Mouse (Mus musculus): ENCODE measurements around the gene Prkch.
"Not testable (repeated sequence)": the region's sequence is repeated elsewhere in the genome, so short reads cannot be mapped to it uniquely, and the experiment has no call there.

Prkch gene

DNA sequence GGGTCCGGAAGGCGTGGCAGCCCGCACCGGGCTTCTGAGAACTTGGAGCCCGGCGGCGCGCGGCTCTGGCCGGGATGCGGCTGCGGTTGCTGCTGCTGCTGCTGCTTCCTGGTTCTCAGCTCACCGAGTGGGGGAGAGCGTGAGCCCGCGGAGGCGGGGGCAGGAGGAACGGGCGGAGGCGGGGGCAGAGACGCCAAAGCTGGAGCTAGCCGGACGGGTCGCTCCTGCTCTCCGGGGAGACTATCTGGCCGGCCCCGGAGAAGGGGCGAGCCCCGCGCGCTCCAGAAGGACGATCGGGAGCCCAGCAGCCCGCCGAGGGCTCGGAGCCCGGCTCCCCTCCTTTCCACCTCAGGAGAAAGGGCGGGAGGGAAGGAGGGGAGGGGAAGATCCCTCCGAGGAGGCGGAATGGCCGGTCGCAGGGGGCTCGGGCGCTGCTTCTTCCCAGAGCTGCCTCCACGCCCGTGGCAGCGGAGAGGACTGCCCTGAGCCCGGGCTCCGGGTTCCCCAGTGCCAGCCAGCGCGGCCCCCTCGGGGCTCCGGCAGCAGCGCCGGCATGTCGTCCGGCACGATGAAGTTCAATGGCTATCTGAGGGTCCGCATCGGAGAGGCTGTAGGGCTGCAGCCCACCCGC is at the start of gene Prkch:
TSS of gene Prkch (plus strand) at position 187 of the 631 bp plus-strand sequence.
- DNase-seq (ENCODE audit: low spot score in 2 of 2), result peak; percentile 71 to 79

DNA sequence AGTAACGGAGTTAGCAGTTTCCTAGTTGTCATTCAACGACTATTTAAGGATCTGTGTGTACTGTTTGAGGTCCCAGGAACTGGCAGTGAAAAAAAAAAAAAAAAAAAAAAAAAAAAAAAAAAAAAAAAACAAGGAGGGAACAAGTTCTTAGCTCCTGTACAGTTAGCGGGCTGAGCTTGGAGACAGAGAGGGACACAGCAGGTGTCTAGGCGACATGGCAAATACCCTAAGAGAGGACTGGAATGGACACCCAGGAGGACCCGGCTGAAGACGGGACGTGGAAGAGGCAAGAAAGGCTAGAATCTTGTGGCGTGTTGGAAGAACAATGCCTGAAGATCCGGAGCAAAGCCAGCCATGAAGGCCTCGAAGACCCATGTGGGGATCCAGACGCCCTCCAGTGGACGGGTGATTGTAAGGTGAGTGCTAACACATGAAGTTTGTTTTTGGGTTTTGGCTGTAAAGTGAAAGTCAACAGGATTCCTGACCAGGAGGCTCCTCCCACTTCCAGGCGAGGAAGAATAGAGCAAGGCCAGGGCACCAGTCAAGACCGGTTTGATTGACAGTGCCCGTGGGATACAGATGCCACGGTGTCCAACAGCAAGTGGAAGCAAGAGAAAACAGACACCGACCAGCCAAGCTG is 47.0 kb upstream of the Prkch start:
- no peak for DNase-seq (ENCODE audit: low spot score in 2 of 2)

DNA sequence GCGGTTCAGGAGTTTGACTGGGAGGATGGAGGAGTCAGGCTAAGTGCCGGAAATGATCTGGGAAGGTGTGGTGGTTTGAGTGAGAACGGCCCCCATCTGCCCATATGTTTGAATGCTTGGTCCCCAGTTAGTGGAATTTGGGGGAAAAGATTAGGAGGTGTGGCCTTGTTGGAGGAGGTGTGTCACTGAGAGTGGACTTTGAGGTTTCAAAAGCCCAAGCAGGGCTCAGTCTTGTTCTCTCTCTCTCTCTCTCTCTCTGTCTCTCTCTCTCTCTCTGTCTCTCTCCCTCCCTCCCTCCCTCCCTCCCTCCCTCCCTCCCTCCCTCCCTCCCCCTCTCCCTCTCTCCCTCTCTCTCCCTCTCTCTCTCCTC is 46.5 kb upstream of the Prkch start:
- DNase-seq (ENCODE audit: low spot score in 2 of 2), result not testable (repeated sequence)

DNA sequence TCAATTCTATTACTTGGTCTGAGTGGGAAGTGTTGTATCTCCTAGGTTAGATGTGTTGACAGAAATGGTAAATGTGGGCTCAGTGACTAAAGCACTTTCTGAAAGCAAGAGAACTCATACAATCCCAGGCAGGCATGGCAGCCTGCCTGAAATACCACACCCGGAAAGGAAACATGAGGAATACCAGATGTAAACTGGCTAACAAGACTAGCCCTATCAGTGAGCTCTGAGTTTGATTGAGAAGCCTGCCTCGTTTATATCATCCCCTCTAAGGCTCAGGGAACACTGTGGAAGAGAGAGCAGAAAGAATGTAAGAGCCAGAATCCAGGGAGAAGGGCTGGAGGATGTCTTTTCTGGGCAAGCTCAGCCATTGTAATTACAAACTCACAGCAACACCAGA is 45.4 kb upstream of the Prkch start:
- no peak for DNase-seq (ENCODE audit: low spot score in 2 of 2)

DNA sequence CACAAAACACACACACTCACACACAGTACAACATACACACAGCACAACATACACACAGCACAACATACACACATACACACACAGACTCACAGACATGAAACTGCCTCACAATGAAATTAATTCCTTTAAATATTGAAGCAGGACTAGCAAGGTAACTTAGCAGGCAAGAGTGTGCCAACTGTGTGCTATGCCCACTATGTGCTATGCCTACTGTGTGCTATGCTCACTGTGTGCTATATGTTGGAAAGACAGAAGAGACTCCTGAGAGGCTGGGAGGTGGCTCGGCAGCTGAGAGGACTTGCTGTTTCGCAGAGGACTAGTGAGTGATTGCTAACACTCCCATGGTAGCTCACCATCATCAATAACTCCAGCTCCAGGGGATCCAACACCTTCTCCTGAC is 44.2 kb upstream of the Prkch start:
- DNase-seq (ENCODE audit: low spot score in 2 of 2), result no peak

DNA sequence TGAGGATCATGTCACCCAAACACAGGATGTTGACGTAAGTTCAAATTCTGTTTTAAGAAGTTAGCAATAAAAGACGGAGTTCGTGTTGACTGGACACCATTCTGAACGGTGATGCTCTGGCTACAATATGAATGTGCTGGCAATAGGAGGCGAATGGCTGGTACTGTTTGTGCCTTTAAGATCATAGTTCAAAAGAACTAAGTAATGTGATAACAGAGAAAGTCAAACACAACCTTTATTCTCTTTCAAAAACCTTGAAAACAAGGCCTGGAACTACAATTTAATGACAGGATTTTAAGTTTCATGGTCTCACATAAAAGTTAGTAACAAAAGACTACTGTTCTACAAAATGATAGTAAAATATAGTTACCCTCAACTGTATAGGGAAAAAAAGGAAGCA is 41.4 kb upstream of the Prkch start:
- DNase-seq (ENCODE audit: low spot score in 2 of 2), result no peak

DNA sequence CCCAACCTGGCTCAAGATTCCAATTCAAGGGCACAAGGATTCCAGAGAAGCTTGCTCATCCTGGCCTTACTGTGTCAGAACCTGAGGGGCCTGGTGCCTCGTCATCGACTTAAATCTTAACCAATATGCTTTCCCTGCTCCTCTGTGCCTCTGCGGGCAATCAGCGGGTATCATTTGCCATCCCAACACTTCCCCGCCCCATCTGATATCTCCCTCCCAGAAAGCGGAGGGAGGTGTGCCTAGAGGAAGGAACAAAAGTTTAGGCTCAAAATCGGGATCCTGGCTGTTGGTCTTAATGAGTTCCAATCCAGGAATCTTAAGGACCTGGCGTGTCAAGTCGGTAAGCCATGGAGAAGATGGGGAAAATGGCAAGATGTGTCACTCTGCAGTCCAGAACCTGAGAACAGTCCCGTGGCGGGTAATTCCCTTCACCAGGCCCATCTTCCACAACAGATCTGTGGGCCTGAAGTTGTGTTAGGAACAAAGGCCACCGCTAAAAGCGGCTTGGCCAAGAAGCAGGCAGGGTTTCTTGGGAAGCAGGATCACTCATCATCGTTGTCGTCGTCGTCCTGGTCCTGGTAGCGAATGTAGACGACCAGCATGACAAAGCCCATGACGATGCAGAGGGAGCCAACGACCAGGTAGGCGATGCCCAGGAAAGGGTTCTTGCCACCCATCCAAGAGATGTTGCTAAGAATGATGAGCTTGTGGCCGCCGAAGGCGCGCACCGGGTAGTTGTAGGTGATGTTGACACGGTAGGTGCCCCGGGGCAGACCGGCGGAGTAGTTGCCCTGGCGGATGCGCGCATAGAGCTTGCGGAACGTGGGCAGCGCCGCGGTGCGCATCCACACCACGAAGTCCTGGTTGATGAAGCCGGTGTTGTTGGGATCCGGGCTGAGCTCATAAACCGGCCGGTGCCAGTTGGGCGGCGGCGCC is 39.6 kb upstream of the Prkch start:
- DNase-seq (ENCODE audit: low spot score in 2 of 2), result no peak

DNA sequence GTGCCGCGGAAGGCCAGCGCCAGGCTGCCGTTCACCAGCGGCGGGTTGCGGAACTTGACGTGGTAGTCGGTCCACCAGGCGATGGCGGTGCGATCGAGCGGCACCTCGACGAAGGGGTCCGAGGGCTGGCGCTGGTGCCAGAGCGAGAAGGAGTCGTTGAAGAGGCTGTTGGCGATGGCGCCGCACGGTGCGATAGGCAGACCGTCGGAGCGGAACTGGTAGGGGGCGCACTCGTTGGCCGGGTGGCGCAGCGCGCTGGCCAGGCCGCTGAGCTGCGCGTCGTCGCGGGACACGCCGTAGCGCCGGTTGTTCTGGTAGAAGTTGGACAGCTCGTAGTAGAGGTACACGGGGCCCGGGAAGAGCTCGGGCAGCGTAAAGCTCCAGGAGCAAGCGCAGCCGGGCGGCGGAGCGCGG is 38.9 kb upstream of the Prkch start:
- no peak for DNase-seq (ENCODE audit: low spot score in 2 of 2)

DNA sequence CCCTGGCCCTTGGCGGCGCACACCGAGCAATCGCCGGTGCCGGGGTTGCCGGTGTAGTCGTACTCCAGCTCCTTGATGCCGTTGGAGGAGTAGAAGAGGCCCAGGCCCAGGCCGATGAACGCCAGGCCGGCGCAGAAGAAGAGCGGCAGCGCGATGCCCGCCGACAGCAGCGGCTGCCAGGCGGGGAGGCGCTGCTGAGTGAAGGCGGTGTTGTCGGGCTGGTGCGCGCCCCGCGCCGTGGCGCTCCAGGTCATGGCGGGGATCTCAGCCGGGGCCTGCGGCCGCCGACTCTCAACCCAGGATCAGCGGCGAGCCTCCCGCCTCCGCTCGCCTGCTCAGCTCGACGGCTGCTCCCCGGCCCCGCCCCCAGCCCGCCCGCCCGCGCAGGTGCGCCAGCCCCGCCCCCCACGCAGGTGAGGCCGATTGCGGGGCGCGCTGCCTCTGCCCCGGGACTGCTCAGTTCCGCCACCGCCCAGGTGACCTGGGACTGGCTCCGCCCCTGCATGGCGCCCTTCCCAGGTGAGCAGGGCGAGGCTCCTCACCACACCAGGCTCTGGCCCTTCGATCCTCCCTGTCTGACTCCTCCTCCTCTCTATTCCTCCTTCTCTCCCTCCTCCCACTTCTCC is 38.4 kb upstream of the Prkch start, which contains the start of gene Tmem30b:
TSS of gene Tmem30b (minus strand) at position 307 of the 626 bp plus-strand sequence.
- DNase-seq (ENCODE audit: low spot score in 2 of 2), result no peak

DNA sequence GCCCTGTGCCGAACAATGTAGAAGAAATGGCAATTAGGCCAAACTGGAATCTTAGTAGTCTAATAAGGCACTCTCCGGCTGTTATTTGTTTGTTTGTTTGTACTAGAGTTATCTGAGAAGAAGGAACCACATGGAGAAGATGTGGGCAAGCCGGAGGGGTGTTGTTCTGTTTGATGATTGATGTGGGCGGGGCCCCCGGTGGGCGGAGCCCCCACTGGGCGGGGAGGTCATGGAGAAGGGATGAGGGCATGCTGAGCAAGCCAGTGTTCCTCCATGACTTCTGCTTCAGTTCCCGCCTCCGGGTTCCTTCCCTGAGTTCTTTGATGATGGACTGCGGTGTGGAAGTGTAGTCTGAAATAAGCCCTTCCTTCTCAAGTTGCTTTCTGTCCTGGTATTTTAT is 37.0 kb upstream of the Prkch start:
- DNase-seq (ENCODE audit: low spot score in 2 of 2), result no peak

DNA sequence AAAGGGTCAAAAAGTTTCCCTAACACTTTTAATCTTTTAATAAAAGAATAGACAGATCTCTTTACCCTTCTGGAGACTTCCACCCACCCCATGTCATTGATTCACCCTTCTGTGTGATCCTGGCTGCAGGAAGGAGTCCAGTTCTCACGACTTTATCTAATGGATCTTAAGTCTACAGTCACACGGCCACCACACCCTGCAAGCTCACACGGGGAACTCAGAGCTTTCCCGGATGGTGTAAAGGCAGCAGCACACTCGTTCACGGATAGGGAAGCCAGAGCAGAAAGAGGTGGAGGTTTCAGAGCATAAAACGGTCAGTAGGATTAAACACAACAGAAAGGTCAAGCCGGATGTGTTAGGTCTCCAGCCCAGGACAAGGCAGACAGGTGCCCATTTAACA is 36.3 kb upstream of the Prkch start:
- no peak for DNase-seq (ENCODE audit: low spot score in 2 of 2)

DNA sequence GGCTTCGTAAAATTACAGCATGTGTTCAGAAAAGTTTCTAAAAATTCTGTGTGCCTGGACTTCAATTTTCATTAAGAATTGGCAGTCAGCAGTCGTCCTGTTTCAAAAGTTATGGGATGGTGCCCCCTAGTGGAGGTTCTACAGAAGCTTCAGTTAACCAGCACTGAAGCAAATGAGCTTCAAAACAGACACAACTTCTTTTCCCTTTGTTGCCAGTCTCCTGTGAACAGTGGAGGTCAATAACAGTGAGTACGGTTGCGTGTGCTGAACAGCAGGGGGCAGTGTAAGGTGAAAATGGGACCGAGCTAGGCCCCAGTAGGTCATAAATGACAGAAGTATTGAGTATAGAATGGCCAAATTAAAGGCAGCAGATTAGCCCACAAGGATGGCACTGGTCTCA is 30.4 kb upstream of the Prkch start:
- peak; percentile 70 to 84 for DNase-seq (ENCODE audit: low spot score in 2 of 2)

DNA sequence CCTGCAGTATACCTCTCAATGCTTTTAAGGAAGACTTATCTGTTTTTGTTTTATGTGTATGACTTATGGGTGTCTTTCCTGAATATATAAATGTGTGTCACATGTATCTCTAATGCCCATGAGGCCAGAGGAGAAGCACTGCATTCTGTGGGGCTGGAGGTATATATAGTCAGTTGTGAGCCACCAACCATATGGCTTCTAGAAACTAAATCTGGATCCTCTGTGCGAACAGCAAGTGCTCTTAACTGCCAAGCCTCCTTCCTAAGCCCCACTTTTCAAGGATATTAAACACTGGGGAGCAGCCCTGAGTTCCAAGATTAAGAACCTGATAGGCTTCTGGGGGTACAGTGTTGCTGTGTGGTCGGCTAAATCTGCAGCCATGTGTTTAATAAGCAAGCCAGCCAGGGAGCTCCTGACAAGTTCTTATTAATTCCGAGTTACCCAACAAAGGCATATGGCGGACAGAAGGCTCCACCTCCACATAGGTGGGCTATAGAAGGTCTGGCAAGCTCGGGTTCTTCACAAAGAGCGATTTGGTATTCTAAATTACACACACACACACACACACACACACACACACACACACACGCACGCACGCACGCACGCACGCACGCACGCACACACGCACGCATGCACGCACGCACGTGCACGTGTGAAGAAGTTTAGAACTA is 25.9 kb upstream of the Prkch start:
- DNase-seq (ENCODE audit: low spot score in 2 of 2), result peak in 1 of 2 experiments; percentile 57

DNA sequence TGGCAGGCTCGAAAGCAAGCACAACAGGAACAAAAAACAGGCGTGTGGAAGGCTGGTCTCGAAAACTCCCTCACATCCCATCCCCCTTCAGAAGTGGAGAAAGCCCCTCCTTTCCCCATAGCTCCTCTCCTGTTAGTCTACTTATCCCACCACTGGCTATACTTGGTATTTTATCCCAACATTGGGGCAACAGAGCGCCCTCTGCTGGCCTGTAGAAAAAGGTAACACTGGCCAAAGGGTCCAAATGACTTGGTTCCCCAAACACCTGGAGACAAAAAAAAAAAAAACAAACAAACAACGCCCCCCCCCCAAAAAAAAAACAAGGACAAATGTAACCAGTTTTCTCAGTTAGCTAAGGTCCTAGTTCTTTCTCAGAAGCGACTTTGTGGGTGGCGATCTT is 24.5 kb upstream of the Prkch start:
- DNase-seq (ENCODE audit: low spot score in 2 of 2), result no peak

DNA sequence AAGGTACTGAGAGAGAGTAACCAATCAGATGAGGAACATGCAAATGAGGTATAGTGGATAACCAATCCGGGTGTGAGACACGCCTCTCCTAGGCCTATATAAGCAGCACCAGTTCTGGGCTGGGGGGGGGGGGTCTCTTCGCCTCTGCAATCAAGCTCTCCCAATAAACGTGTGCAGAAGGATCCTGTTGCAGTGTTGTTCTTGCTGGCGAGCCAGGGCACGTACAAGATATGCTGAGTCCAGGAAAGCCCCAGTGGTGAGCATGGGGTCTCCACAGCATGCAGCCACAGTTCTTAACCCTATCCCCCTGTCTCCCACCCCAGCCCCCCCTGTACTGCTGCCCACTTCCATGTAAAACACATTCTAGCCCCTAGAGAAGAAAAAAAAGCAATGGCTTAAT is 21.5 kb upstream of the Prkch start:
- DNase-seq (ENCODE audit: low spot score in 2 of 2), result not testable (repeated sequence)

DNA sequence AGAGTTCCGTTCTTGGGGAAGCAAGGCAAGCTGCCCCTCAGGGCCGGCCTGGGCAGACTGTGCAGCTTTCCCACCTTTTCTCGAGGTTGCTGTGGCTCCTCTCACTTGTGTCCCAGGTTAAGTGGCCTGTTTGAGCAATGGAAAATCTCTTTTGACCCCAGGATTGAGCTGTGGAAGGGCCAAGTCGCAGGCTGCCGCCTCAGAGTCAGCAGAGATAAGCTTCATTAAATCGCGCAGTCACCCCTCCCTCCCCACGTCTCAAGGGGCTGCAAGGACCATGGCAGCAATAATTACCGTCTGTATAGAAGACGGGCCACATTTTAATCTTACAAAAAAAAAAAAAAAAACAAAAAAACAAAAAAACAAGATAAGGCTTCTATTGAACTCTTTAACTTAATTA is 20.4 kb upstream of the Prkch start:
- DNase-seq (ENCODE audit: low spot score in 2 of 2), result no peak

DNA sequence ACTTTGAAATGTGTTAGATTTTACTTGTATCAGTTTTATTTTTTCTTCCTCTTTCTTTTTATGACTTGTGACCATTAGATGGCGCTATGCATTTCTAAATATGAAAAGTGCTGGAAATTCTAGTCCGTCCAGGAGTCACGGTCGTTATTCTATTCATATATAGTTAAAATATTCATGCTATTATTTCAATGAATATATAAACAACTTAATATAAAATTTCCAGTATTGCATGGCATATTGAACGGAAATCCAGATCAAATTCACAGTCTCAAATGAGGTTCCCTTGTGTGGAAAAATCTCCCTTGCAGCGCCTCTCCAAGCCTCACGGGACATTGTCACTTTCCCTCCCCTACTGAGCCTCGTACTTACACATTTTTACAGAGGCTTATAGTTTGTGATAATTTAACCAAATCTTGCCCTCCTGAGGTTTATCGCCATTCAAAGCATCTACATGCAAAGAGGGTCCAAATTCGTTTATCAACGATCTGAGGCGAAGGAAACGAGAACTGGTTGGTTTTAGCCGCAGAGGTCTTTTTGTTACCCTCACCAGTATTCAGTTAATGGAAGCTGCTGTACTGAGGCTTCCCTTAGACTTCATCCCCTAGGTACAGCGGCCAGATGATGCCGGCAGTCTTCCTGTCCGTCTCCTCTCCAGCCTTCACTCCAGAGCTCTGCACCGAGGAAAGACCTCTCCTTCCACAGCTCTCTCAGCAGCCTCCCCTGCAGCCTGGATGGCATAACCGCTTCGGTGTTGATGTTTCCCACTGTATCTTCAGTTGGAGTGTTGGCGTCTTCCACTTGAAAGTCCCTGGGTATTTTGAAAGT is 19.6 kb upstream of the Prkch start:
- peak in 1 of 2 experiments; percentile 32 for DNase-seq (ENCODE audit: low spot score in 2 of 2)

DNA sequence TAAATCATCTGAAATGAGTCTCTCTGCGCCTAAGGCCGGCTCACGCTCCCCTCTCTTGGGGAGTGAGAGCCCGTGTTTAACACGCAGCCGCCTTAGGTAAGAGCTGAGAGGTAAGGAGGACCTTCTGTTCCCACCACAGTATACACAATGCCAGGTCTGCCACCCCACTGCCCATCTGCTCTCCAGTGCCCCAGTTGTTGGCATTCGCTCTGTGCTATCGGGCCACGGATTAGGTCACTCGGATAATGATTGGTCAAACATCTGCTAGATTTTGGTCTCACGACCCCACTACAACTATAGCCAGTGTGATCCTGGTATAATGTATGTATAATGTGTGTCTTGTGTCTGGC is 19.0 kb upstream of the Prkch start:
- no peak for DNase-seq (ENCODE audit: low spot score in 2 of 2)

DNA sequence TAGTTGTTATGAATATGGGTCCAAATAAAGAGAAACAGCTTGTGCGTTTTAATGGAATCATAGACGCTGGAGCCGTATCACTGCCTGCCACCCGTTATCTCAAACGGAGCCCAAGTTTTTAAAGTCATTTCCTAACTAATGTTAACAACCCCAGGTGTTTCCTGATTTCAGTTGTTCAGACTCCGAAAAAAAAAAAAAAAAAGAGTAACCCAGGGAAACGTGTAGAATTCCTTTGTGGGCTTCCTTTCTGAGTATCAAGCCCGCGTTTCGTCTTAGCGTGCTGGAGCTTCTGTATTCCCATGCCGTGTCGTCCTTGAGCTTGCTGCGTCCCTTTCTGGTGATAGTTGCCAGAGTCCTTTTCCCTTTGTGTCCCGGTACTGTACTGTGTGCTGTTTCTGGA is 10.0 kb upstream of the Prkch start:
- DNase-seq (ENCODE audit: low spot score in 2 of 2), result no peak

DNA sequence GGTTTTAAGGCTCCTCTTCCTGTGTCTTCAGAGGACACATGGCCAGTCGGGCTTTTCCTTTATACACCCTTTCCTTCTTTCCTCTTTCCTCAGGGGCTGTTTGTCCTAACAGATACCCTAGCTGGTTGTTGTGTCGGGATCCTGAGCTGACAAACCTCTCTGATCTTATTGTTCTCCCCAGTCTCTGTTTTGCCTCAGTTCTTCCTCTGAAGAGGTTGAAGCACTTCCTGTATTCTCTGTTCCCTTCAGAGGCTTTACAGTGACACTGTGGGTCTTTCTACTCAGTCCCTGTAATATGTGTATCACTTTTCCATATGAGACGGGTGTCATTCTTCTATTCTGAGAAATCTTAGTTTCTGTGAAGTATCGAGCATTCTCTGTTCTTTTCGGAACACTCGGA is 6.5 kb upstream of the Prkch start:
- DNase-seq (ENCODE audit: low spot score in 2 of 2), result no peak

DNA sequence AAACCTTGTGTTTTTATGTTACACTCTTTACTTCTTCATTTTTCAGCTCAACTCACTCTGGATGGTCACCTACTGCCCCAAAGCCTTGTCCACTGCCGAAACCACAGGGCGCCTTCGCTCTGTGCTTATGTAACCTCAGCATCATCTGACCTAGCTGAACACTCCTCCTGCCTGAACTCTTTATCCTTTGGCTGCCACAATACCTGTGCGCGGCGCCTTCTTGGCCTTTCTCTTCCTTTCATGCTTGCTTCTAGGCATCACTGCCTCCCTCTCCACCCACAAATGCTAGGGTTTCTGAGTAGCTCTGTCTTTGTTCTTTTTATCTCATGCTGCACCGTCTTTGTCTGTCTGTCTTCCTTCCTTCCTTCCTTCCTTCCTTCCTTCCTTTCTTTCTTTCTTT is 3.8 kb upstream of the Prkch start:
- DNase-seq (ENCODE audit: low spot score in 2 of 2), result no peak
